In the genomic region with DNA sequence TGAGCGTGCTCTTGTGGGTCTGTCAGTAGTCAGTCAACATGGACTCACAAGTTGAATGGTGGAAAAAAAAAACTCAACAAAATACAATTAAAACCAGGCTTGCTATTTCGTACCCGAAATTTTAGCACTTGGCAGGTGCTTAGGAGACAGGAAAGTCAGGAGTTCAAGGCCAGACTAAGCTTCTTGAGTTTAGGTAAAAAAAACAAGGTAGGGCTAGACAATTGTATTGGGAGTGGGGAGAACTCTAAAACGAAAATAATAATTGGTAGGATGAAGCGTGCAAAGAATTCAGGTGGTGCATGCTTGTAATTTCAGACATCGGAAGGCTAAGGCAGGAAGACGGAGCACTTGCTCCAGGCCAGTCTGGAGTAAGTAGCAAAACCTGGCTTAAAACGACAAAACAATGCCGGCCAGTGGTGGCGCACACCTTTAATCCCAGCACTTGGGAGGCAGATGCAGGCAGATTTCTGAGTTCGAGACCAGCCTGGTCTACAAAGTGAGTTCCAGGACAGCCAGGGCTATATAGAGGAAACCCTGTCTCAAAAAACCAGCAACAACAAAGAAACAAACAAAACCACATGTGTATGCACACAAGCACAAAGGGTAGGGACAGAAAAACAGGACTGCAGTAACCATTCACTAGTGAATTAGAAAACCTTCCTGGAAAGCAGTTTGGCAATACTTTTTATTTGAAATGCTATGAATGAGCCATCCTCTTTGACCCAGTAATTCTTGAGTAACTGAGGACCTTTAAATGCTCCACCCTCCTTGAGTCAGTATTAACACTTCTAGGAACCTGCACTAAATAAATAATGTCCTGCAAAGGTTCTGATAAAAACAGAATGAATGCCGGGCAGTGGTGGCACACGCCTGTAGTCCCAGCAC, we compare ENCODE assay signal across 8 mouse cellular contexts. TPM values are rescaled to one million over a fixed set of nuclear protein-coding genes. Genes with fewer than 3 reads are reported as not detected.
A peak's percentile ranks its signal among the peaks of the same experiment; 100 is the strongest.
DNase-seq lines count a peak whose midpoint lies in the region; ATAC-seq and TF ChIP-seq lines count a peak whose summit lies in the region.

No protein-coding gene starts in this region.

- H3K79me2 ChIP-seq in CH12.LX (replicated peaks; ENCODE audit: control insufficient read depth, extremely low read depth, insufficient read depth, poor library complexity, severe bottlenecking): peaks cover 17% of the 10 kb centered on the region

- no peak for TF ChIP-seq EP300 in CH12.LX (IDR thresholded peaks at IDR 0.05; ENCODE audit: low read length)
- no peak for TF ChIP-seq EP300 in lung, postnatal 0 days (IDR thresholded peaks at IDR 0.05)

- H3K36me3 ChIP-seq in CH12.LX (replicated peaks in 1 of 2; ENCODE audit: control insufficient read depth in 1 of 2, insufficient read depth in 1 of 2, low read length in 1 of 2): peaks cover 13 to 20% of the 10 kb centered on the region in 2 experiments
- H3K36me3 ChIP-seq in forebrain, embryonic 15.5 days: peaks cover 6% of the 10 kb centered on the region
- H3K36me3 ChIP-seq in lung, postnatal 0 days (ENCODE audit: insufficient read depth, low read length): no peaks in the 10 kb centered on the region; the same call in 1 of the 2 replicates

- no peak for TF ChIP-seq CTCF in gastrocnemius, adult 2 months (IDR thresholded peaks at IDR 0.05)
- no peak for TF ChIP-seq CTCF in CH12.LX (conservative IDR thresholded peaks at IDR 0.05 in 1 of 2, IDR thresholded peaks at IDR 0.05 in 1 of 2; ENCODE audit: low read depth in 2 of 2, low read length in 2 of 2)
- no peak for TF ChIP-seq CTCF in lung, postnatal 0 days (IDR thresholded peaks at IDR 0.05)

- H3K27ac ChIP-seq in gastrocnemius, adult 2 months: peak overlapping the region; percentile 95
- H3K27ac ChIP-seq in CH12.LX (ENCODE audit: insufficient read depth, low read depth): peak overlapping the region; percentile 30; the same call in 1 of the 2 replicates
- peak overlapping the region; percentile 87 for H3K27ac ChIP-seq in forebrain, embryonic 15.5 days (replicated peaks)
- H3K27ac ChIP-seq in lung, postnatal 0 days (ENCODE audit: low read length): peak overlapping the region; percentile 51; the same call in 1 of the 2 replicates

- intact Hi-C loops in gastrocnemius, adult 2 months (cut with DNase I): loop anchor here (10.0 kb wide), 1 partner anchor 412 kb away; the partner anchor contains the start of gene Phb

- H3K9me3 ChIP-seq in CH12.LX (replicated peaks; ENCODE audit: low read length): no peaks in the 10 kb centered on the region
- no peaks in the 10 kb centered on the region for H3K9me3 ChIP-seq in forebrain, embryonic 15.5 days
- no peaks in the 10 kb centered on the region for H3K9me3 ChIP-seq in lung, postnatal 0 days (ENCODE audit: low read length)

- TF ChIP-seq POLR2A in CH12.LX (IDR thresholded peaks at IDR 0.05; ENCODE audit: low read depth, low read length): no peak

- no peak for TF ChIP-seq RAD21 in CH12.LX (IDR thresholded peaks at IDR 0.05; ENCODE audit: low read depth, low read length)

- H3K9ac ChIP-seq in CH12.LX (ENCODE audit: insufficient read depth, low read depth): peak overlapping the region; percentile 77
- H3K9ac ChIP-seq in forebrain, embryonic 15.5 days (replicated peaks): peak overlapping the region; percentile 39
- no peak overlapping the region for H3K9ac ChIP-seq in lung, postnatal 0 days (replicated peaks; ENCODE audit: low read depth)

- in situ Hi-C loops in CH12.LX (cut with MboI; ENCODE audit: low pct_ligation_motif_present, low pct_unique_long_range_greater_than_20kb, low sequenced_read_pairs): no loop called here

- peak overlapping the region; percentile 71 for H3K4me2 ChIP-seq in CH12.LX (ENCODE audit: insufficient read depth, low read depth, poor library complexity, severe bottlenecking)
- peak overlapping the region; percentile 49 for H3K4me2 ChIP-seq in forebrain, embryonic 15.5 days (replicated peaks)
- H3K4me2 ChIP-seq in lung, postnatal 0 days (replicated peaks; ENCODE audit: low read depth, low read length): peak overlapping the region; percentile 44

- no peaks in the 10 kb centered on the region for H3K27me3 ChIP-seq in CH12.LX (replicated peaks)
- H3K27me3 ChIP-seq in forebrain, embryonic 15.5 days: no peaks in the 10 kb centered on the region
- H3K27me3 ChIP-seq in lung, postnatal 0 days (replicated peaks; ENCODE audit: insufficient read depth, low read length): no peaks in the 10 kb centered on the region

- ATAC-seq in forebrain, embryonic 15.5 days (replicated peaks): no peak
- ATAC-seq in lung, postnatal 0 days: no peak
- no peak for ATAC-seq in frontal cortex, adult (ENCODE audit: low TSS enrichment)

- DNase-seq in gastrocnemius, adult 2 months: no peak
- DNase-seq in gastrocnemius, adult 18-20 months (ENCODE audit: low spot score): no peak
- no peak for DNase-seq in CH12.LX (ENCODE audit: extremely low read depth)
- DNase-seq in lung, postnatal 0 days (ENCODE audit: low spot score): peak; percentile 81
- DNase-seq in layer of hippocampus, postnatal 14 days (ENCODE audit: low spot score in 2 of 2): no peak
- DNase-seq in retina, postnatal 1 day: no peak

- H3K4me1 ChIP-seq in CH12.LX (ENCODE audit: control insufficient read depth in 1 of 2, insufficient read depth in 2 of 2): peaks cover 7 to 24% of the 10 kb centered on the region in 2 experiments
- H3K4me1 ChIP-seq in forebrain, embryonic 15.5 days: peaks cover 21% of the 10 kb centered on the region
- peaks cover 13% of the 10 kb centered on the region; the same call in 1 of the 2 replicates for H3K4me1 ChIP-seq in lung, postnatal 0 days (ENCODE audit: insufficient read depth, low read depth, low read length)

- dilution Hi-C loops in CH12.LX (cut with MboI; ENCODE audit: extremely low pct_ligation_motif_present, extremely low pct_unique_long_range_greater_than_20kb, low sequenced_read_pairs): no loop called here

- 68% methylated on average over 13 of the region's 13 CpGs for WGBS in forebrain, embryonic 15.5 days
- 61% methylated on average over 13 of the region's 13 CpGs for WGBS in lung, postnatal 0 days

- peak overlapping the region; percentile 80 for H3K4me3 ChIP-seq in gastrocnemius, adult 2 months
- H3K4me3 ChIP-seq in CH12.LX (replicated peaks in 1 of 3; ENCODE audit: low read depth in 2 of 3, low read length in 2 of 3, poor library complexity in 1 of 3): peak overlapping the region; percentile 30 to 55 (median 32)
- peak overlapping the region; percentile 68 for H3K4me3 ChIP-seq in forebrain, embryonic 15.5 days
- H3K4me3 ChIP-seq in lung, postnatal 0 days (ENCODE audit: low read depth, low read length): peak overlapping the region; percentile 19; the same call in 1 of the 2 replicates

TF ChIP-seq in CH12.LX, 34 proteins besides CTCF, POLR2A, EP300 and RAD21 (continues in another document):
- TF ChIP-seq TCF12 (IDR thresholded peaks at IDR 0.05; ENCODE audit: low read depth, low read length): no peak
- no peak for TF ChIP-seq ZMIZ1 (IDR thresholded peaks at IDR 0.05; ENCODE audit: low read depth, low read length)
- TF ChIP-seq GABPA (IDR thresholded peaks at IDR 0.05; ENCODE audit: insufficient replicate concordance, low read depth, low read length): no peak
- no peak for TF ChIP-seq MAFK (IDR thresholded peaks at IDR 0.05; ENCODE audit: insufficient replicate concordance, low read length)
- TF ChIP-seq JUN (IDR thresholded peaks at IDR 0.05; ENCODE audit: insufficient read depth, low read depth, low read length): no peak

RNA-seq across cellular contexts. Expression of gene Atp5g1, which starts 1.0 kb away (rescaled TPM):
- 1,000 to 10,000 TPM; 1,178 to 1,786 TPM for total RNA-seq in gastrocnemius, adult 2 months (2021)
- 1,000 to 10,000 TPM; 1,436 to 1,539 TPM for total RNA-seq in gastrocnemius, adult 18-20 months (2021)
- total RNA-seq in CH12.LX (2012; rRNA removed): 851 and 995 TPM in 2 replicates
- total RNA-seq in CH12.LX (2014; rRNA removed): 669 and 778 TPM in 2 replicates
- 788 and 969 TPM in 2 replicates for polyA plus RNA-seq in CH12.LX (2012; ENCODE audit: insufficient read length, low read depth)
- polyA plus RNA-seq in forebrain, embryonic 15.5 days (2015; fragmentation: Nextera tagmentation; extraction: Ambion mirVana): 409 and 467 TPM in 2 replicates
- 324 and 382 TPM in 2 replicates for polyA plus RNA-seq in lung, postnatal 0 days (2015; fragmentation: Nextera tagmentation; extraction: Ambion mirVana)
- total RNA-seq in layer of hippocampus, postnatal 14 days (2021): 100 to 1,000 TPM; 585 to 616 TPM

RNA-seq across cellular contexts. Expression of gene Ube2z, which starts 11.3 kb away (rescaled TPM):
- 10 to 100 TPM; 14.4 to 18.2 TPM for total RNA-seq in gastrocnemius, adult 2 months (2021)
- total RNA-seq in gastrocnemius, adult 18-20 months (2021): 10 to 100 TPM; 14.5 to 17.3 TPM
- total RNA-seq in CH12.LX (2012; rRNA removed): 51.3 and 60.4 TPM in 2 replicates
- 62.1 and 64.2 TPM in 2 replicates for total RNA-seq in CH12.LX (2014; rRNA removed)
- polyA plus RNA-seq in CH12.LX (2012; ENCODE audit: insufficient read length, low read depth): 66.0 and 67.8 TPM in 2 replicates
- polyA plus RNA-seq in forebrain, embryonic 15.5 days (2015; fragmentation: Nextera tagmentation; extraction: Ambion mirVana): 35.1 and 37.2 TPM in 2 replicates
- polyA plus RNA-seq in lung, postnatal 0 days (2015; fragmentation: Nextera tagmentation; extraction: Ambion mirVana): 29.6 and 31.6 TPM in 2 replicates
- 10 to 100 TPM; 54.4 to 55.3 TPM for total RNA-seq in layer of hippocampus, postnatal 14 days (2021)

RNA-seq across cellular contexts. Expression of gene Calcoco2, which starts 35.3 kb away (rescaled TPM):
- total RNA-seq in gastrocnemius, adult 2 months (2021): not detected
- total RNA-seq in gastrocnemius, adult 18-20 months (2021): not detected
- total RNA-seq in CH12.LX (2012; rRNA removed) (not detected in 2 replicates), CH12.LX (2014; rRNA removed) (not detected in 2 replicates)
- polyA plus RNA-seq in CH12.LX (2012; ENCODE audit: insufficient read length, low read depth): not detected in 2 replicates
- not detected in 2 replicates for polyA plus RNA-seq in forebrain, embryonic 15.5 days (2015; fragmentation: Nextera tagmentation; extraction: Ambion mirVana)
- polyA plus RNA-seq in lung, postnatal 0 days (2015; fragmentation: Nextera tagmentation; extraction: Ambion mirVana): 0.74 and 0.98 TPM in 2 replicates
- under 1 TPM in 1 of 2 experiments, not detected in 1; 0.21 TPM for total RNA-seq in layer of hippocampus, postnatal 14 days (2021)

RNA-seq across cellular contexts. Expression of gene Snf8, which starts 41.8 kb away (rescaled TPM):
- total RNA-seq in gastrocnemius, adult 2 months (2021): 10 to 100 TPM; 31.6 to 34.6 TPM
- 10 to 100 TPM; 33.4 to 35.7 TPM for total RNA-seq in gastrocnemius, adult 18-20 months (2021)
- total RNA-seq in CH12.LX (2012; rRNA removed) (113 and 133 TPM in 2 replicates), CH12.LX (2014; rRNA removed) (66.9 and 70.8 TPM in 2 replicates)
- polyA plus RNA-seq in CH12.LX (2012; ENCODE audit: insufficient read length, low read depth): 199 and 208 TPM in 2 replicates
- 136 and 142 TPM in 2 replicates for polyA plus RNA-seq in forebrain, embryonic 15.5 days (2015; fragmentation: Nextera tagmentation; extraction: Ambion mirVana)
- 72.9 and 77.9 TPM in 2 replicates for polyA plus RNA-seq in lung, postnatal 0 days (2015; fragmentation: Nextera tagmentation; extraction: Ambion mirVana)
- 10 to 100 TPM; 84.2 to 90.8 TPM for total RNA-seq in layer of hippocampus, postnatal 14 days (2021)

RNA-seq across cellular contexts. Expression of gene Gip, which starts 52.1 kb away (rescaled TPM):
- total RNA-seq in gastrocnemius, adult 2 months (2021): not detected
- not detected for total RNA-seq in gastrocnemius, adult 18-20 months (2021)
- total RNA-seq in CH12.LX (2012; rRNA removed) (not detected in 2 replicates), CH12.LX (2014; rRNA removed) (not detected in 2 replicates)
- not detected in 2 replicates for polyA plus RNA-seq in CH12.LX (2012; ENCODE audit: insufficient read length, low read depth)
- polyA plus RNA-seq in forebrain, embryonic 15.5 days (2015; fragmentation: Nextera tagmentation; extraction: Ambion mirVana): not detected in 2 replicates
- polyA plus RNA-seq in lung, postnatal 0 days (2015; fragmentation: Nextera tagmentation; extraction: Ambion mirVana): not detected in 2 replicates
- not detected for total RNA-seq in layer of hippocampus, postnatal 14 days (2021)

Comparison
In these comparisons a context has a peak if more than half of its experiments do, and no peak if none do; other contexts are left out.
1. H3K27ac ChIP-seq: peak in every context shown above with its lines; median percentile 95 in gastrocnemius, adult 2 months; 87 in forebrain, embryonic 15.5 days; 51 in lung, postnatal 0 days; 30 in CH12.LX.
2. H3K4me3 ChIP-seq: peak in every context shown above with its lines; median percentile 80 in gastrocnemius, adult 2 months; 68 in forebrain, embryonic 15.5 days; 32 in CH12.LX; 19 in lung, postnatal 0 days.